Mouse (Mus musculus): Measurements from ENCODE around the gene Hdac4. TPM values are rescaled to one million over a fixed set of nuclear protein-coding genes. Genes with fewer than 3 reads are reported as not detected.

The Hdac4 gene
- polyA plus RNA-seq, 1 experiment from 2014 or later: 12.5 TPM

- 77% methylated on average over 1 of the region's 1 CpGs for WGBS (ENCODE audit: insufficient replicate concordance)
These were observed 156.8 kb downstream of the Hdac4 start for GRCm38 (mm10) chr1:92038714-92039113.

GRCm38 (mm10) chr1:92037039-92037438, 158.5 kb downstream of the Hdac4 start:
- Histone ChIP-seq H3K4me3 (ENCODE audit: low read depth, low read length) (no peak overlapping the region), H3K27ac (ENCODE audit: low read depth, low read length) (no peak overlapping the region; the same call in 1 of the 2 replicates), H3K27me3 (ENCODE audit: control insufficient read depth, insufficient read depth, low read length) (no peaks in the 10 kb centered on the region), H3K36me3 (ENCODE audit: control insufficient read depth, insufficient read depth, low read length) (no peaks in the 10 kb centered on the region), H3K4me1 (ENCODE audit: control insufficient read depth, insufficient read depth, low read length) (peaks cover 22% of the 10 kb centered on the region), H3K9ac (ENCODE audit: low read depth, low read length) (no peak overlapping the region), H3K4me2 (no peak overlapping the region), H3K9me3 (replicated peaks; ENCODE audit: control insufficient read depth, low read length) (no peaks in the 10 kb centered on the region)
- ATAC-seq (replicated peaks; ENCODE audit: insufficient number of reproducible peaks, low FRiP score, low TSS enrichment): no peak
- 86% methylated on average over 7 of the region's 7 CpGs for WGBS (ENCODE audit: insufficient replicate concordance)

More at GRCm38 (mm10) chr1:92038714-92039113, 156.8 kb downstream of the Hdac4 start:
- H3K27ac ChIP-seq (ENCODE audit: low read depth, low read length): no peak overlapping the region
- peaks cover 22% of the 10 kb centered on the region for H3K4me1 ChIP-seq (ENCODE audit: control insufficient read depth, insufficient read depth, low read length)
- no peak for ATAC-seq (replicated peaks; ENCODE audit: insufficient number of reproducible peaks, low FRiP score, low TSS enrichment)
- no peak overlapping the region for H3K4me3 ChIP-seq (ENCODE audit: low read depth, low read length)
- H3K36me3 ChIP-seq (ENCODE audit: control insufficient read depth, insufficient read depth, low read length): no peaks in the 10 kb centered on the region
- no peak overlapping the region for H3K4me2 ChIP-seq
- H3K9me3 ChIP-seq (replicated peaks; ENCODE audit: control insufficient read depth, low read length): no peaks in the 10 kb centered on the region
- H3K9ac ChIP-seq (ENCODE audit: low read depth, low read length): no peak overlapping the region
- no peaks in the 10 kb centered on the region for H3K27me3 ChIP-seq (ENCODE audit: control insufficient read depth, insufficient read depth, low read length)

- Histone ChIP-seq H3K4me3 (ENCODE audit: low read depth, low read length) (no peak overlapping the region), H3K36me3 (ENCODE audit: control insufficient read depth, insufficient read depth, low read length) (no peaks in the 10 kb centered on the region), H3K9me3 (replicated peaks; ENCODE audit: control insufficient read depth, low read length) (no peaks in the 10 kb centered on the region), H3K4me1 (ENCODE audit: control insufficient read depth, insufficient read depth, low read length) (peaks cover 22% of the 10 kb centered on the region), H3K27me3 (ENCODE audit: control insufficient read depth, insufficient read depth, low read length) (no peaks in the 10 kb centered on the region), H3K27ac (ENCODE audit: low read depth, low read length) (peak overlapping the region; percentile 24; the same call in 1 of the 2 replicates), H3K4me2 (no peak overlapping the region), H3K9ac (ENCODE audit: low read depth, low read length) (no peak overlapping the region)
- ATAC-seq (replicated peaks; ENCODE audit: insufficient number of reproducible peaks, low FRiP score, low TSS enrichment): no peak; the same call in 1 of the 2 replicates
- 48% methylated on average over 6 of the region's 6 CpGs for WGBS (ENCODE audit: insufficient replicate concordance)
These were observed 159.7 kb downstream of the Hdac4 start for GRCm38 (mm10) chr1:92035770-92036169.

GRCm38 (mm10) chr1:92034247-92034646, 161.3 kb downstream of the Hdac4 start:
- Histone ChIP-seq H3K4me3 (ENCODE audit: low read depth, low read length) (no peak overlapping the region), H3K36me3 (ENCODE audit: control insufficient read depth, insufficient read depth, low read length) (peaks cover 4% of the 10 kb centered on the region), H3K27me3 (ENCODE audit: control insufficient read depth, insufficient read depth, low read length) (no peaks in the 10 kb centered on the region), H3K27ac (ENCODE audit: low read depth, low read length) (no peak overlapping the region), H3K9ac (ENCODE audit: low read depth, low read length) (no peak overlapping the region), H3K4me1 (ENCODE audit: control insufficient read depth, insufficient read depth, low read length) (peaks cover 22% of the 10 kb centered on the region), H3K9me3 (replicated peaks; ENCODE audit: control insufficient read depth, low read length) (no peaks in the 10 kb centered on the region), H3K4me2 (no peak overlapping the region)
- 80% methylated on average over 3 of the region's 3 CpGs for WGBS (ENCODE audit: insufficient replicate concordance)
- ATAC-seq (replicated peaks; ENCODE audit: insufficient number of reproducible peaks, low FRiP score, low TSS enrichment): no peak

GRCm38 (mm10) chr1:92033463-92033862, 162.0 kb downstream of the Hdac4 start:
- Histone ChIP-seq H3K36me3 (ENCODE audit: control insufficient read depth, insufficient read depth, low read length) (peaks cover 9% of the 10 kb centered on the region), H3K4me3 (ENCODE audit: low read depth, low read length) (no peak overlapping the region), H3K4me1 (ENCODE audit: control insufficient read depth, insufficient read depth, low read length) (peaks cover 22% of the 10 kb centered on the region), H3K27me3 (ENCODE audit: control insufficient read depth, insufficient read depth, low read length) (no peaks in the 10 kb centered on the region), H3K9me3 (replicated peaks; ENCODE audit: control insufficient read depth, low read length) (no peaks in the 10 kb centered on the region), H3K4me2 (no peak overlapping the region), H3K27ac (ENCODE audit: low read depth, low read length) (no peak overlapping the region), H3K9ac (ENCODE audit: low read depth, low read length) (no peak overlapping the region)
- WGBS (ENCODE audit: insufficient replicate concordance): 79% methylated on average over 7 of the region's 7 CpGs
- ATAC-seq (replicated peaks; ENCODE audit: insufficient number of reproducible peaks, low FRiP score, low TSS enrichment): no peak

GRCm38 (mm10) chr1:92030541-92030940, 165.0 kb downstream of the Hdac4 start:
- Histone ChIP-seq H3K4me2 (no peak overlapping the region), H3K4me3 (ENCODE audit: low read depth, low read length) (no peak overlapping the region), H3K4me1 (ENCODE audit: control insufficient read depth, insufficient read depth, low read length) (peaks cover 10% of the 10 kb centered on the region; the same call in 1 of the 2 replicates), H3K36me3 (ENCODE audit: control insufficient read depth, insufficient read depth, low read length) (peaks cover 9% of the 10 kb centered on the region), H3K27ac (ENCODE audit: low read depth, low read length) (no peak overlapping the region), H3K9me3 (replicated peaks; ENCODE audit: control insufficient read depth, low read length) (no peaks in the 10 kb centered on the region), H3K9ac (ENCODE audit: low read depth, low read length) (no peak overlapping the region), H3K27me3 (ENCODE audit: control insufficient read depth, insufficient read depth, low read length) (no peaks in the 10 kb centered on the region)
- ATAC-seq (replicated peaks; ENCODE audit: insufficient number of reproducible peaks, low FRiP score, low TSS enrichment): no peak
- WGBS (ENCODE audit: insufficient replicate concordance): 85% methylated on average over 6 of the region's 6 CpGs

- no peaks in the 10 kb centered on the region for H3K9me3 ChIP-seq (replicated peaks; ENCODE audit: control insufficient read depth, low read length)
- H3K9ac ChIP-seq (ENCODE audit: low read depth, low read length): no peak overlapping the region
- no peak for ATAC-seq (replicated peaks; ENCODE audit: insufficient number of reproducible peaks, low FRiP score, low TSS enrichment)
- no peak overlapping the region for H3K4me3 ChIP-seq (ENCODE audit: low read depth, low read length)
- H3K27ac ChIP-seq (ENCODE audit: low read depth, low read length): no peak overlapping the region
- H3K27me3 ChIP-seq (ENCODE audit: control insufficient read depth, insufficient read depth, low read length): no peaks in the 10 kb centered on the region
- H3K36me3 ChIP-seq (ENCODE audit: control insufficient read depth, insufficient read depth, low read length): peaks cover 9% of the 10 kb centered on the region
- no peaks in the 10 kb centered on the region for H3K4me1 ChIP-seq (ENCODE audit: control insufficient read depth, insufficient read depth, low read length)
- WGBS (ENCODE audit: insufficient replicate concordance): 85% methylated on average over 2 of the region's 2 CpGs
- H3K4me2 ChIP-seq: no peak overlapping the region
These were observed 167.3 kb downstream of the Hdac4 start for GRCm38 (mm10) chr1:92028158-92028557.

- no peak for ATAC-seq (replicated peaks; ENCODE audit: insufficient number of reproducible peaks, low FRiP score, low TSS enrichment)
- Histone ChIP-seq H3K27ac (ENCODE audit: low read depth, low read length) (no peak overlapping the region), H3K4me1 (ENCODE audit: control insufficient read depth, insufficient read depth, low read length) (no peaks in the 10 kb centered on the region; the same call in none of the 2 replicates), H3K9me3 (replicated peaks; ENCODE audit: control insufficient read depth, low read length) (no peaks in the 10 kb centered on the region), H3K9ac (ENCODE audit: low read depth, low read length) (no peak overlapping the region), H3K4me3 (ENCODE audit: low read depth, low read length) (no peak overlapping the region), H3K4me2 (no peak overlapping the region), H3K27me3 (ENCODE audit: control insufficient read depth, insufficient read depth, low read length) (no peaks in the 10 kb centered on the region), H3K36me3 (ENCODE audit: control insufficient read depth, insufficient read depth, low read length) (peaks cover 9% of the 10 kb centered on the region)
- WGBS (ENCODE audit: insufficient replicate concordance): 91% methylated on average over 3 of the region's 3 CpGs
These were observed 169.1 kb downstream of the Hdac4 start for GRCm38 (mm10) chr1:92026351-92026750.

GRCm38 (mm10) chr1:92023906-92024305, 171.6 kb downstream of the Hdac4 start:
- Histone ChIP-seq H3K4me1 (ENCODE audit: control insufficient read depth, insufficient read depth, low read length) (no peaks in the 10 kb centered on the region; the same call in none of the 2 replicates), H3K36me3 (ENCODE audit: control insufficient read depth, insufficient read depth, low read length) (peaks cover 1% of the 10 kb centered on the region), H3K9me3 (replicated peaks; ENCODE audit: control insufficient read depth, low read length) (no peaks in the 10 kb centered on the region), H3K27ac (ENCODE audit: low read depth, low read length) (no peak overlapping the region), H3K27me3 (ENCODE audit: control insufficient read depth, insufficient read depth, low read length) (no peaks in the 10 kb centered on the region), H3K4me2 (no peak overlapping the region), H3K9ac (ENCODE audit: low read depth, low read length) (no peak overlapping the region), H3K4me3 (ENCODE audit: low read depth, low read length) (no peak overlapping the region)
- ATAC-seq (replicated peaks; ENCODE audit: insufficient number of reproducible peaks, low FRiP score, low TSS enrichment): no peak
- 89% methylated on average over 3 of the region's 3 CpGs for WGBS (ENCODE audit: insufficient replicate concordance)

Measured in heart, embryonic 11.5 days (tissue).